Mouse (Mus musculus): ENCODE measurements around the gene Dusp6.

DNA sequence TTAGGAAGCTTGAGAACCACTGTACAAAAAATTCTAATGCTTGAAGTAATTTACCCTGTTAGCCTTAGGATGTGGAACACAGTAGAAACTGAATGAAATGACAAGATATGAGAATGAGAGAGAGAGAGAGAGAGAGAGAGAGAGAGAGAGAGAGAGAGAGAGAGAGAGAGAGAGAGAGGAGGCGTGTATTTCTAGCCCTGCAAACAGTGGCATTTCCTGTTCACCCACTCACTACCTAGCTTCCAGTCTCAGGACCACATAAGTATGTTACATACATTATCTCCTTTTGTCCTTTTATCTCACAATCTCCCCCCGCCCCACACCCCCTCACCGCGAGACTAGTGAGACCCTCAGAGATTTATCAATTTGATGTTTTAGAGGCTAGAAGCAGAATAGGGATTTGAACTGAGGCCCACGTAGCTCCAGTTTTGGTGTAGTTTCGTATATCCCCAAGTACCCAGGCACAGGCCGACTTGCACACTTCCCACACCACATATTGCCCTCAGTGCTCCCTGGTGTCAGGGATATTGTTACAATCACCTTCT is 21.7 kb upstream of the Dusp6 start:
- TF ChIP-seq CTCF (IDR thresholded peaks at IDR 0.05; ENCODE audit: control insufficient read depth, insufficient read depth, insufficient read length) (no peak), USF1 (IDR thresholded peaks at IDR 0.05; ENCODE audit: low read depth) (no peak)
